Mouse (Mus musculus): ENCODE results near the gene Cep112.

GRCm38 (mm10) chr11:108384920-108385665 is 39.9 kb upstream of the Cep112 start:
- no peak for TF ChIP-seq HCFC1 (IDR thresholded peaks at IDR 0.05; ENCODE audit: borderline replicate concordance, insufficient read depth, low read length)
- no peak for TF ChIP-seq ZNF384 (IDR thresholded peaks at IDR 0.05; ENCODE audit: low read depth, low read length)
- TF ChIP-seq MAFK (IDR thresholded peaks at IDR 0.05; ENCODE audit: insufficient read depth, low read depth, low read length): no peak
- no peak for TF ChIP-seq ZC3H11A (IDR thresholded peaks at IDR 0.05; ENCODE audit: borderline replicate concordance, low read depth, low read length)

Measured in ES-E14 (cell line).